Mouse (Mus musculus): ENCODE measurements at regions not wholly inside any gene's neighbourhood (a gene's known extent, or its start where the extent isn't known, plus 50 kb on each side); places are given as distances from the start of the nearest gene placed in this dataset.

DNA sequence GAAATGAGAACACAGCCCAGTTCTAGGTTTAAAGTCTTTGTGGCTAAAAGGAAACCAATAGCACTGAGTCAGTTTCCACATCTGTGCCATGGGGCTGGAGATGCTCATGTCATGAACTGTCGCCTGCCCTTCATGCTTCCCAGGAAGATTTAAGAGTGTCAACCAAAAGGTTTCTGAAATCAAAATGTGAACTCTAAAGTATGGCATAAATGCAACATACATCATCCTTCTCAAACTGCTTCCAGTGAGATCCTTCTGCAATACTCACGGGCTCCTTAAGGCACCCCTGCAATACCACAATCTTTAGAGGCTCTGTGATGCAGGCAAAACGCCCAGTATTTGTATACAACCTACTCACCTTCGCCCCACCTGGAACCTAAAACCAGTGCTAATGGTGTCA is 229.7 kb downstream of the Lpin1 start:
- TF ChIP-seq POLR2A (IDR thresholded peaks at IDR 0.05; ENCODE audit: low read depth, low read length), result no peak
- no peak for TF ChIP-seq CTCF (IDR thresholded peaks at IDR 0.05; ENCODE audit: extremely low read depth, insufficient read length, insufficient replicate concordance, low read depth, low read length)

Measured in small intestine, adult 2 months (tissue).